Mouse (Mus musculus) G1E (cell line): ENCODE data around the gene Morn5.

Source experiments
- CTCF ChIP-seq: IDR thresholded peaks from 2 replicates; pipeline ENCODE4 v1.5.1; 2012; ENCODE audit warnings: low read depth, low read length, inconsistent platforms, mixed read lengths
- GATA2 ChIP-seq: IDR thresholded peaks from 2 replicates; pipeline ENCODE4 v1.6.1; 2012; ENCODE audit warnings: low read depth, low read length, inconsistent platforms, borderline replicate concordance

DNA sequence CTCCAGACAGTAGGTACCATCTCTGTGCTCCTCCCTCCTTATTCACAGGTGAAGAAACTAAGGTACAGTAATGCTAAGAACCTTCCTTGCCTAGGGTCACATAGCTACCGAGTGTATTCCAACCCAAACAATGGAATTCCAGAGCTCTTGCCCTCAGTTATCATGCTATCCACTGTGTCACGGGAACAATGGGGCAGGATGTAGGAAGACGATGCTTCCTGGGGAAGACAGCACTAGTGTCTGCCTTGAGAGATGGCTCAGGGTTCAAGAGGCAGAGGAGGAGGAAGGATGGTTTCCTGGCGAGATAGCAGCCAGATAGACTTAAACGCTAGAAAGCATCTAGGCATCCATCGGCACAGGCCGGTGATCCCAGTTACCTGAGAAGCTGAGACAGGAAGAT lies 16.4 kb upstream of the Morn5 start:
- TF ChIP-seq CTCF, result no peak
- no peak for TF ChIP-seq GATA2
